Mouse (Mus musculus): ENCODE results near the gene Slc16a2. TPM values are rescaled to one million over a fixed set of nuclear protein-coding genes. Genes with fewer than 3 reads are reported as not detected.

Slc16a2 gene
- polyA plus RNA-seq, 1 experiment from 2014 or later: 3.5 TPM

Other genes starting within 250 kb of the Slc16a2 start
- not detected in 2 replicates for gene Zcchc13, start 191.4 kb downstream of the Slc16a2 start, polyA plus RNA-seq (2015; fragmentation: Nextera tagmentation; extraction: Ambion mirVana)
- gene Rlim, start 159.3 kb upstream of the Slc16a2 start, polyA plus RNA-seq (2015; fragmentation: Nextera tagmentation; extraction: Ambion mirVana): 11.2 and 14.7 TPM in 2 replicates